Mouse (Mus musculus) skeletal muscle tissue, adult 2 months (tissue): Measurements from ENCODE around the gene Cad.

Experiments used
- DNase-seq: peaks from one replicate; pipeline ENCODE4 v3.0.0-alpha.2; 2012; ENCODE audit warnings: low read depth, low spot score

Cad gene

GRCm38 (mm10) chr5:31069810-31070209 lies 15.2 kb downstream of the Cad start:
- DNase-seq: no peak

GRCm38 (mm10) chr5:31071059-31071458 lies 16.5 kb downstream of the Cad start:
- no peak for DNase-seq

GRCm38 (mm10) chr5:31071821-31072220 lies 17.2 kb downstream of the Cad start:
- DNase-seq: no peak

GRCm38 (mm10) chr5:31073176-31073575 lies 18.6 kb downstream of the Cad start:
- no peak for DNase-seq

- DNase-seq: no peak
These were observed 21.8 kb downstream of the Cad start for GRCm38 (mm10) chr5:31076346-31076745.

GRCm38 (mm10) chr5:31080059-31080794 lies 25.6 kb downstream of the Cad start:
- DNase-seq: no peak

- DNase-seq: no peak
These were observed 26.2 kb downstream of the Cad start for GRCm38 (mm10) chr5:31080795-31081164.

- no peak for DNase-seq
These were observed 26.8 kb downstream of the Cad start for GRCm38 (mm10) chr5:31081386-31081785.

GRCm38 (mm10) chr5:31082355-31082754 lies 27.8 kb downstream of the Cad start:
- no peak for DNase-seq

- no peak for DNase-seq
These were observed 28.5 kb downstream of the Cad start for GRCm38 (mm10) chr5:31082935-31083625.

GRCm38 (mm10) chr5:31083949-31084348 lies 29.4 kb downstream of the Cad start:
- DNase-seq: no peak

GRCm38 (mm10) chr5:31086606-31087005 lies 32.0 kb downstream of the Cad start:
- no peak for DNase-seq

GRCm38 (mm10) chr5:31087131-31087530 lies 32.6 kb downstream of the Cad start:
- no peak for DNase-seq

GRCm38 (mm10) chr5:31092231-31092975 lies 37.8 kb downstream of the Cad start:
- no peak for DNase-seq

GRCm38 (mm10) chr5:31093151-31094041 lies 38.8 kb downstream of the Cad start:
- no peak for DNase-seq

GRCm38 (mm10) chr5:31094100-31094798 lies 39.7 kb downstream of the Cad start:
- no peak for DNase-seq

- no peak for DNase-seq
These were observed 40.5 kb downstream of the Cad start for GRCm38 (mm10) chr5:31094799-31095691.

GRCm38 (mm10) chr5:31095711-31096480 lies 41.3 kb downstream of the Cad start:
- no peak for DNase-seq

GRCm38 (mm10) chr5:31105814-31106335 lies 51.3 kb downstream of the Cad start, which contains the start of gene Dnajc5g:
Gene Dnajc5g, plus strand, starts transcription at chr5:31106285.
- no peak for DNase-seq
